Mouse (Mus musculus): ENCODE data around the gene Ubtf. TPM values are rescaled to one million over a fixed set of nuclear protein-coding genes. Genes with fewer than 3 reads are reported as not detected.

Ubtf gene
- polyA plus RNA-seq, 1 experiment from 2014 or later = 65.5 TPM

- Histone ChIP-seq H3K36me3 (ENCODE audit: control insufficient read depth, insufficient read depth, low read length) (peaks cover 8% of the 10 kb centered on the region), H3K4me3 (ENCODE audit: low read length) (no peak overlapping the region), H3K9me3 (ENCODE audit: control insufficient read depth, low read length) (no peaks in the 10 kb centered on the region), H3K9ac (ENCODE audit: low read depth, low read length) (0 out of 2 replicates have a peak overlapping the region, but pooled peaks have one; percentile 93), H3K4me2 (ENCODE audit: low read depth, low read length) (no peak overlapping the region), H3K4me1 (ENCODE audit: control insufficient read depth, insufficient read depth, low read length) (peaks cover 12% of the 10 kb centered on the region), H3K27me3 (replicated peaks; ENCODE audit: control insufficient read depth, insufficient read depth, low read length) (no peaks in the 10 kb centered on the region), H3K27ac (ENCODE audit: low read length) (no peak overlapping the region)
- 95% methylated on average over 13 of the region's 13 CpGs for WGBS
- ATAC-seq = no peak
Measured at GRCm38 (mm10) chr11:102293971-102294370, 25.6 kb downstream of the Ubtf start.

- H3K36me3 ChIP-seq (ENCODE audit: control insufficient read depth, insufficient read depth, low read length) = peaks cover 20% of the 10 kb centered on the region
- no peak overlapping the region; the same call in 1 of the 2 replicates for H3K9ac ChIP-seq (ENCODE audit: low read depth, low read length)
- peaks cover 19% of the 10 kb centered on the region for H3K4me1 ChIP-seq (ENCODE audit: control insufficient read depth, insufficient read depth, low read length)
- H3K4me3 ChIP-seq (ENCODE audit: low read length) = no peak overlapping the region
- no peaks in the 10 kb centered on the region for H3K9me3 ChIP-seq (ENCODE audit: control insufficient read depth, low read length)
- WGBS = 87% methylated on average over 11 of the region's 11 CpGs
- no peak for ATAC-seq
- H3K4me2 ChIP-seq (ENCODE audit: low read depth, low read length) = no peak overlapping the region
- H3K27me3 ChIP-seq (replicated peaks; ENCODE audit: control insufficient read depth, insufficient read depth, low read length) = no peaks in the 10 kb centered on the region
- no peak overlapping the region for H3K27ac ChIP-seq (ENCODE audit: low read length)
Measured at GRCm38 (mm10) chr11:102291051-102291535, 28.4 kb downstream of the Ubtf start.

- WGBS = 80% methylated on average over 4 of the region's 4 CpGs
- Histone ChIP-seq H3K36me3 (ENCODE audit: control insufficient read depth, insufficient read depth, low read length) (peaks cover 20% of the 10 kb centered on the region), H3K27me3 (replicated peaks; ENCODE audit: control insufficient read depth, insufficient read depth, low read length) (no peaks in the 10 kb centered on the region), H3K9ac (ENCODE audit: low read depth, low read length) (no peak overlapping the region), H3K4me1 (ENCODE audit: control insufficient read depth, insufficient read depth, low read length) (peaks cover 20% of the 10 kb centered on the region), H3K4me3 (ENCODE audit: low read length) (no peak overlapping the region), H3K4me2 (ENCODE audit: low read depth, low read length) (no peak overlapping the region), H3K9me3 (ENCODE audit: control insufficient read depth, low read length) (no peaks in the 10 kb centered on the region), H3K27ac (ENCODE audit: low read length) (no peak overlapping the region)
- no peak for ATAC-seq
Measured at GRCm38 (mm10) chr11:102290141-102290540, 29.4 kb downstream of the Ubtf start.

GRCm38 (mm10) chr11:102289511-102290100 is 29.9 kb downstream of the Ubtf start:
- Histone ChIP-seq H3K9ac (ENCODE audit: low read depth, low read length) (no peak overlapping the region), H3K4me3 (ENCODE audit: low read length) (no peak overlapping the region), H3K36me3 (ENCODE audit: control insufficient read depth, insufficient read depth, low read length) (peaks cover 20% of the 10 kb centered on the region), H3K4me2 (ENCODE audit: low read depth, low read length) (no peak overlapping the region), H3K4me1 (ENCODE audit: control insufficient read depth, insufficient read depth, low read length) (peaks cover 15% of the 10 kb centered on the region), H3K27me3 (replicated peaks; ENCODE audit: control insufficient read depth, insufficient read depth, low read length) (no peaks in the 10 kb centered on the region), H3K27ac (ENCODE audit: low read length) (no peak overlapping the region), H3K9me3 (ENCODE audit: control insufficient read depth, low read length) (no peaks in the 10 kb centered on the region)
- ATAC-seq = no peak
- 59% methylated on average over 6 of the region's 6 CpGs for WGBS

GRCm38 (mm10) chr11:102288913-102289312 is 30.6 kb downstream of the Ubtf start:
- H3K27ac ChIP-seq (ENCODE audit: low read length) = peak overlapping the region; percentile 25; the same call in 1 of the 2 replicates
- H3K4me1 ChIP-seq (ENCODE audit: control insufficient read depth, insufficient read depth, low read length) = peaks cover 13% of the 10 kb centered on the region
- no peak overlapping the region for H3K4me2 ChIP-seq (ENCODE audit: low read depth, low read length)
- peaks cover 20% of the 10 kb centered on the region for H3K36me3 ChIP-seq (ENCODE audit: control insufficient read depth, insufficient read depth, low read length)
- WGBS = 63% methylated on average over 2 of the region's 2 CpGs
- H3K27me3 ChIP-seq (replicated peaks; ENCODE audit: control insufficient read depth, insufficient read depth, low read length) = no peaks in the 10 kb centered on the region
- H3K4me3 ChIP-seq (ENCODE audit: low read length) = no peak overlapping the region
- H3K9ac ChIP-seq (ENCODE audit: low read depth, low read length) = 0 out of 2 replicates have a peak overlapping the region, but pooled peaks have one; percentile 9
- no peak for ATAC-seq
- H3K9me3 ChIP-seq (ENCODE audit: control insufficient read depth, low read length) = no peaks in the 10 kb centered on the region

GRCm38 (mm10) chr11:102288027-102288804 is 31.3 kb downstream of the Ubtf start:
- no peaks in the 10 kb centered on the region for H3K27me3 ChIP-seq (replicated peaks; ENCODE audit: control insufficient read depth, insufficient read depth, low read length)
- peak overlapping the region; percentile 25; the same call in 1 of the 2 replicates for H3K27ac ChIP-seq (ENCODE audit: low read length)
- WGBS = 85% methylated on average over 8 of the region's 8 CpGs
- peaks cover 13% of the 10 kb centered on the region for H3K4me1 ChIP-seq (ENCODE audit: control insufficient read depth, insufficient read depth, low read length)
- peaks cover 20% of the 10 kb centered on the region for H3K36me3 ChIP-seq (ENCODE audit: control insufficient read depth, insufficient read depth, low read length)
- no peaks in the 10 kb centered on the region for H3K9me3 ChIP-seq (ENCODE audit: control insufficient read depth, low read length)
- no peak overlapping the region for H3K9ac ChIP-seq (ENCODE audit: low read depth, low read length)
- H3K4me2 ChIP-seq (ENCODE audit: low read depth, low read length) = no peak overlapping the region
- no peak for ATAC-seq
- H3K4me3 ChIP-seq (ENCODE audit: low read length) = no peak overlapping the region

GRCm38 (mm10) chr11:102287485-102287884 is 32.1 kb downstream of the Ubtf start:
- Histone ChIP-seq H3K4me1 (ENCODE audit: control insufficient read depth, insufficient read depth, low read length) (peaks cover 13% of the 10 kb centered on the region), H3K9me3 (ENCODE audit: control insufficient read depth, low read length) (no peaks in the 10 kb centered on the region), H3K36me3 (ENCODE audit: control insufficient read depth, insufficient read depth, low read length) (peaks cover 20% of the 10 kb centered on the region), H3K4me3 (ENCODE audit: low read length) (no peak overlapping the region), H3K4me2 (ENCODE audit: low read depth, low read length) (no peak overlapping the region), H3K27me3 (replicated peaks; ENCODE audit: control insufficient read depth, insufficient read depth, low read length) (no peaks in the 10 kb centered on the region), H3K9ac (ENCODE audit: low read depth, low read length) (0 out of 2 replicates have a peak overlapping the region, but pooled peaks have one; percentile 14), H3K27ac (ENCODE audit: low read length) (no peak overlapping the region)
- WGBS = 85% methylated on average over 8 of the region's 8 CpGs
- no peak for ATAC-seq

GRCm38 (mm10) chr11:102285095-102285834 is 34.3 kb downstream of the Ubtf start:
- Histone ChIP-seq H3K27me3 (replicated peaks; ENCODE audit: control insufficient read depth, insufficient read depth, low read length) (no peaks in the 10 kb centered on the region), H3K4me1 (ENCODE audit: control insufficient read depth, insufficient read depth, low read length) (peaks cover 13% of the 10 kb centered on the region), H3K4me3 (ENCODE audit: low read length) (peak overlapping the region; percentile 65), H3K36me3 (ENCODE audit: control insufficient read depth, insufficient read depth, low read length) (peaks cover 13% of the 10 kb centered on the region), H3K4me2 (ENCODE audit: low read depth, low read length) (peak overlapping the region; percentile 56), H3K9me3 (ENCODE audit: control insufficient read depth, low read length) (no peaks in the 10 kb centered on the region), H3K9ac (ENCODE audit: low read depth, low read length) (peak overlapping the region; percentile 90), H3K27ac (ENCODE audit: low read length) (peak overlapping the region; percentile 85)
- 2% methylated on average over 31 of the region's 31 CpGs for WGBS
- peak; percentile 65 for ATAC-seq
